Mouse (Mus musculus) lung, embryonic 14.5 days (tissue): ENCODE measurements around the gene Dock4. TPM values are rescaled to one million over a fixed set of nuclear protein-coding genes. Genes with fewer than 3 reads are reported as not detected.

Experiments used
- ATAC-seq: fragments of 200-750 bp; cut with Nextera tagmentation; 2 replicates; pipeline ENCODE4 v1.8.0; 2017; ENCODE audit warnings: mild to moderate bottlenecking, moderate TSS enrichment, moderate library complexity; ENCODE audit not compliant: insufficient read depth
- DNase-seq: peaks from one replicate; pipeline ENCODE4 v3.0.0-alpha.2; 2015
- H3K27ac ChIP-seq: fragments of 300-500 bp; sonication (generic); 2 replicates; pipeline ENCODE4 v1.5.1; 2014; ENCODE audit warnings: low read depth, mild to moderate bottlenecking, moderate library complexity
- H3K27me3 ChIP-seq: fragments of 300-500 bp; sonication (generic); 2 replicates; pipeline ENCODE4 v1.6.1; 2014; ENCODE audit warnings: low read length, control low read depth; ENCODE audit not compliant: insufficient read depth
- H3K36me3 ChIP-seq: fragments of 300-500 bp; sonication (generic); 2 replicates; pipeline ENCODE4 v1.6.1; 2014; ENCODE audit warnings: control low read depth; ENCODE audit not compliant: insufficient read depth
- H3K4me1 ChIP-seq: fragments of 300-500 bp; sonication (generic); 2 replicates; pipeline ENCODE4 v1.6.1; 2014; ENCODE audit warnings: antibody characterized with exemption, control low read depth; ENCODE audit not compliant: insufficient read depth
- H3K4me2 ChIP-seq: fragments of 300-500 bp; sonication (generic); 2 replicates; pipeline ENCODE4 v1.6.1; 2014; ENCODE audit warnings: mild to moderate bottlenecking
- H3K4me3 ChIP-seq: fragments of 300-500 bp; sonication (generic); 2 replicates; pipeline ENCODE4 v1.5.1; 2014; ENCODE audit warnings: low read depth, low read length
- H3K9ac ChIP-seq: fragments of 300-500 bp; sonication (generic); 2 replicates; pipeline ENCODE4 v1.6.1; 2014
- H3K9me3 ChIP-seq: fragments of 300-500 bp; sonication (generic); 2 replicates; pipeline ENCODE4 v1.6.1; 2016; ENCODE audit warnings: low read depth, low read length, control low read depth
- CTCF ChIP-seq: IDR thresholded peaks from 2 replicates; pipeline ENCODE4 v1.5.1; 2016; ENCODE audit warnings: antibody characterized with exemption, low read depth
- WGBS: fragments of 180-500 bp; shearing (Covaris S2); extraction: QIAGEN DNeasy Blood & Tissue Kit; methylation state at CpG from one replicate; pipeline ENCODE4 v1.1.7; 2014; 5-methylcytosine and 5-hydroxymethylcytosine counted together
- polyA plus RNA-seq: library from polyadenylated mRNA; unstranded; fragments of >200 nt; fragmentation: Nextera tagmentation; extraction: Ambion mirVana; gene quantifications from 2 replicates; pipeline ENCODE4 v1.2.1, GENCODE M21; 2014

The Dock4 gene
- polyA plus RNA-seq, 1 experiment from 2014 or later, result 28.9 TPM

GRCm38 (mm10) chr12:40788621-40789111 lies 342.9 kb downstream of the Dock4 start:
- H3K27me3 ChIP-seq, result no peaks in the 10 kb centered on the region
- H3K4me1 ChIP-seq, result no peaks in the 10 kb centered on the region
- H3K27ac ChIP-seq, result 0 out of 2 replicates have a peak overlapping the region, but pooled peaks have one; percentile 10
- H3K4me3 ChIP-seq, result no peak overlapping the region
- no peak for DNase-seq
- no peaks in the 10 kb centered on the region for H3K9me3 ChIP-seq
- H3K36me3 ChIP-seq, result no peaks in the 10 kb centered on the region
- ATAC-seq, result no peak
- H3K9ac ChIP-seq, result no peak overlapping the region
- H3K4me2 ChIP-seq, result no peak overlapping the region
- WGBS, result 55% methylated on average over 3 of the region's 3 CpGs
- no peak for TF ChIP-seq CTCF

GRCm38 (mm10) chr12:40789379-40790361 lies 343.9 kb downstream of the Dock4 start:
- no peak overlapping the region for H3K27ac ChIP-seq
- H3K4me3 ChIP-seq, result no peak overlapping the region
- TF ChIP-seq CTCF, result no peak
- no peak overlapping the region for H3K4me2 ChIP-seq
- WGBS, result 73% methylated on average over 10 of the region's 10 CpGs
- H3K9ac ChIP-seq, result no peak overlapping the region
- H3K4me1 ChIP-seq, result no peaks in the 10 kb centered on the region
- ATAC-seq (no peak), DNase-seq (no peak)
- H3K27me3 ChIP-seq, result no peaks in the 10 kb centered on the region
- no peaks in the 10 kb centered on the region for H3K36me3 ChIP-seq
- H3K9me3 ChIP-seq, result no peaks in the 10 kb centered on the region

- no peak overlapping the region for H3K4me3 ChIP-seq
- TF ChIP-seq CTCF, result no peak
- H3K27ac ChIP-seq, result no peak overlapping the region
- H3K4me2 ChIP-seq, result no peak overlapping the region
- no peaks in the 10 kb centered on the region for H3K9me3 ChIP-seq
- H3K36me3 ChIP-seq, result no peaks in the 10 kb centered on the region
- DNase-seq (no peak), ATAC-seq (no peak)
- no peaks in the 10 kb centered on the region for H3K4me1 ChIP-seq
- 52% methylated on average over 5 of the region's 5 CpGs for WGBS
- no peaks in the 10 kb centered on the region for H3K27me3 ChIP-seq
- H3K9ac ChIP-seq, result no peak overlapping the region
Measured at GRCm38 (mm10) chr12:40791221-40791620, 345.5 kb downstream of the Dock4 start.

GRCm38 (mm10) chr12:40792184-40792650 lies 346.5 kb downstream of the Dock4 start:
- Histone ChIP-seq H3K4me3 (no peak overlapping the region), H3K27ac (no peak overlapping the region), H3K27me3 (no peaks in the 10 kb centered on the region), H3K36me3 (no peaks in the 10 kb centered on the region), H3K4me1 (peaks cover 9% of the 10 kb centered on the region), H3K9ac (no peak overlapping the region), H3K4me2 (no peak overlapping the region), H3K9me3 (no peaks in the 10 kb centered on the region)
- no peak for TF ChIP-seq CTCF
- WGBS, result 56% methylated on average over 10 of the region's 10 CpGs
- ATAC-seq, result no peak
- DNase-seq, result peak; percentile 51

- H3K9ac ChIP-seq, result no peak overlapping the region
- ATAC-seq (no peak), DNase-seq (no peak)
- H3K4me3 ChIP-seq, result no peak overlapping the region
- peaks cover 11% of the 10 kb centered on the region for H3K4me1 ChIP-seq
- no peak for TF ChIP-seq CTCF
- H3K36me3 ChIP-seq, result no peaks in the 10 kb centered on the region
- H3K27ac ChIP-seq, result no peak overlapping the region
- no peaks in the 10 kb centered on the region for H3K27me3 ChIP-seq
- no peaks in the 10 kb centered on the region for H3K9me3 ChIP-seq
- WGBS, result 65% methylated on average over 11 of the region's 11 CpGs
- H3K4me2 ChIP-seq, result no peak overlapping the region
Measured at GRCm38 (mm10) chr12:40794066-40794465, 348.3 kb downstream of the Dock4 start.

GRCm38 (mm10) chr12:40794756-40795155 lies 349.0 kb downstream of the Dock4 start:
- H3K9me3 ChIP-seq, result no peaks in the 10 kb centered on the region
- ATAC-seq (no peak), DNase-seq (no peak)
- no peaks in the 10 kb centered on the region for H3K27me3 ChIP-seq
- WGBS, result 61% methylated on average over 3 of the region's 3 CpGs
- no peaks in the 10 kb centered on the region for H3K36me3 ChIP-seq
- peaks cover 11% of the 10 kb centered on the region for H3K4me1 ChIP-seq
- no peak overlapping the region for H3K9ac ChIP-seq
- no peak overlapping the region for H3K4me3 ChIP-seq
- no peak for TF ChIP-seq CTCF
- no peak overlapping the region for H3K4me2 ChIP-seq
- no peak overlapping the region for H3K27ac ChIP-seq

- TF ChIP-seq CTCF, result no peak
- DNase-seq (no peak), ATAC-seq (peak; percentile 72; the same call in 1 of the 2 replicates)
- peaks cover 11% of the 10 kb centered on the region for H3K4me1 ChIP-seq
- no peaks in the 10 kb centered on the region for H3K9me3 ChIP-seq
- no peak overlapping the region for H3K27ac ChIP-seq
- H3K27me3 ChIP-seq, result no peaks in the 10 kb centered on the region
- no peak overlapping the region for H3K4me2 ChIP-seq
- no peaks in the 10 kb centered on the region for H3K36me3 ChIP-seq
- no peak overlapping the region for H3K4me3 ChIP-seq
- 33% methylated on average over 2 of the region's 2 CpGs for WGBS
- no peak overlapping the region for H3K9ac ChIP-seq
Measured at GRCm38 (mm10) chr12:40795768-40796167, 350.0 kb downstream of the Dock4 start.
